Mouse (Mus musculus) embryo, embryonic 10.5 days (tissue): ENCODE data around the gene Ptpn5.

Experiments used
- DNase-seq: peaks from one replicate; pipeline ENCODE4 v3.0.0-alpha.2; 2015; ENCODE audit warnings: low spot score

Ptpn5 gene

DNA sequence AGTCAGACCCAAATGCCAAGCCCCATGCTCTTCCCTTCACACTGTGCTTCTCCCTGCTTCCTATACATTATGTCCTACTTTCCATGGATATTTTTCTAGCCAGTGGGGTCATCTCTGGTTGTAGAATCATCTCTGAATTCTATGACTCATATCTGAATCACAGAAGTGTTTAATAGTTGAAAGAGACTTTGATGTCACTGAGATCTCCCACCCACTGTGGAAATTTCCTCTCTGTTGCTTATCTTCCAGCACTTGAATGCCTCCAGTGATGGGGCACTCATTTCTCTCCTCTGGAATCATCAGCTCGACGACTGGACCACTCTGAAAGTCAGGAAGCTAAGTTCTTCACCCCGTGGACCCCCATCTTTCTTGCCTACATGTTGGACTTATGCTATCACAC is 22.4 kb downstream of the Ptpn5 start:
- DNase-seq: no peak

- DNase-seq: no peak
Measured at GRCm38 (mm10) chr7:47110511-47110910, 23.0 kb downstream of the Ptpn5 start.

- no peak for DNase-seq
Measured at GRCm38 (mm10) chr7:47108779-47109189, 24.7 kb downstream of the Ptpn5 start.

- no peak for DNase-seq
Measured at GRCm38 (mm10) chr7:47106949-47107348, 26.5 kb downstream of the Ptpn5 start.

DNA sequence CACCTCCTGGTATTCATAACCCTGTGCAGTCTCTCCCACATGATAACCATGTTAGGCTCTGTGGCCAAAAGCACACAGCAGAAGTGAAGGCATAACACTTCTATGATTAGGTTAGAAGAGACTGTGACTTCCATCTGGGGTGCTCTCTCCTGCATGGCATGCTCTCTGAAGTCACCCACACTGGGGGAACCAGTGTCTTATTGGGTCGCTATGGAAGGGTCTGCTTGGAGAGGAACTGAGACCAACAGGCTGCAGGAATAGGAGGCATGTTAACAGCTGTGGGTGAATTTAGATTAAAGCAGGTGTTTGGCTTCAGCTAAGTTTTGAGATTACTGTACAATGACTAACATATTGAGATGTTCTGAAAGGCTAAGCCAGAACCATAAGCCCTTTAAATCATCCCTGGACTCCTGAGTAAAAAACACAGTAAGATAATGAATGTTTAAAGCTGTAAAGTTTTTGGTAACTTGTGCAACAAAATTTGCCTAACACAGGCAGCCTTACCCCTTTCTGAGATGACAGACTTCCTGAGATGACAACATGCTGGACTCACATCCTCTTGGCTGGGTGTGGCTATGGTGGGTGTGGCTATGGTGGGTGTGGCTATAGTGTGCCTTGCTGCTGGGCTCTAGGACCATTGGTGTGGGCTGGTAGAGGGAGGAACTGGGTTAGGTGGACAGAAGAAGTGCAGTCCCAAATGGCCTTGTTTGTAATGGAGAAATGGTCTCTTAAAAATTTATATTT is 29.6 kb downstream of the Ptpn5 start:
- DNase-seq: no peak

- DNase-seq: no peak
Measured at GRCm38 (mm10) chr7:47102970-47103369, 30.5 kb downstream of the Ptpn5 start.

- no peak for DNase-seq
Measured at GRCm38 (mm10) chr7:47100615-47101014, 32.9 kb downstream of the Ptpn5 start.

DNA sequence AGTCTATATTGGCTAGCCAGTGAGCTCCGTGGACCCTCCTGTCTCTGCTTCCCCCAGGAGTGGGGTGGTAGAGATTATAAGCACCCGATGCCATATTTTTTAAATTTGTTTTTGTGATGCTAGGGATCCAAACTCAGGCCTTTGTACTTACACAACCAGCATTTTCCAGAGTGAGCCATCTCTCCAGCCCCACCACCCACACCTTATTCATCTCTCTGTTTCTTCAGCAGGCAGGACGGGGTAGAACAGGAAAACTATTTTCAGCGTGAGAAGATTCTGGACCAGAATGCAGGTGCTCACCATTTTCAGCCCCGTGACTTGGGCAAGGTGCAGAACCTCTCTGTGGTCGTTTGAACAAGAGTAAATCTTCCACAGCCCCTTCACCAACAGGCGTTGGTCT is 34.2 kb downstream of the Ptpn5 start:
- DNase-seq: no peak

DNA sequence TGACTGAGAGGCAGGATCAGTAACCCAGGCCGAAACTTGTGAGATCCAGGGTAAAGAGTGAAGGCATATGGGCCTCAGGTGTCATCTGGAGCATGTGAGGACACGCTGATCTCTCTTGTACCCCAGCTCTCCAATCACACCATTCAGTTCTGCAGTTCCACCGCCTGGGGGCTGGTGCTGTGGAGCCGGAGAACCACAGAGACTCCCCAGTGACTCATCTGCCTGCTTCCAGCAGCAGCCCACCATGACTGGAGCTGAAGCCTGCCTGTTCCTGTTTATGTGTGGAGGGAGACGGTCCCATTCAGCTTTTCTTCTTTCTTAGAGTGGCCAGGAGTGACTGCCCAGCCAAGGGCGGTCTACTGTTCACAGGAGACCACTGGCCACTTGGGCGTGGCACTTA is 35.4 kb downstream of the Ptpn5 start:
- no peak for DNase-seq

DNA sequence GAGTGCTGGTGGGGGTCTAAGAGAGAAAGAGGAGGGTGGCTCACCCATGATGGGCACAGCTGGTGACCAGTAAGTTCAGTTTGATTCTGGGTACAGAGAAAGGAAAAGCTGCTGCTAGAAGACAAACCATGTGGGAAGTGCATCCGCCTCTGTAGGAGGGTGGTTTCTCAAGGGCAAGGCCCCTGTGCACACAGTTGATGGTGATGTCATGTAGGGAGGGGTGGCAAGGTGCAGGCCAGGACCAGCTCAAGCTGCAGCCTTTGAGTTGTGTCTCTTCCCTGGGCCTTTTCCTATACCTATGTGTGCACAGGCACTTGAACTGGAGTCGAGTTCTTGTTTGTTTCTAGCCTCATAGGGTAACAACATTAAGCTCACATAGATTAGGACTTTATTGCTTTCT is 38.5 kb downstream of the Ptpn5 start:
- no peak for DNase-seq

- no peak for DNase-seq
Measured at GRCm38 (mm10) chr7:47093935-47094334, 39.5 kb downstream of the Ptpn5 start.

DNA sequence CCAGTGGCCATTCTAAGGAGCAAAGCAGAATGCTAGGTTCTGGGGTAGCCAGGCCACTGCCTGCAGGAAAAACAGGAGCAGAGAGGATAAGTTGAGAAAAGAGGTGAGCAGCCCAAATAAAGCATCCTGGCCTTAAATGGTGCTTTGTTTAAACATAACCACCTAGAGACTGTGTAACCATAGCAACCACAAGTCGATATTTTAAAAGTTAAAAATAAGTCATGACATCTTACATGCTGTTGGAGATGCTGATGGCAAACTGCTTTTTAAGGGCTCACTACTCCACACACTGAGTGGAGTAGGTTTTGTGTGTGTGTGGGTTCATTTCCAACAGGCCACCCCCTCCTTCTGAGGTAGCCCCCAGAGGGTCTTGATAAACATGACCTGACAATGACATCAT is 48.4 kb downstream of the Ptpn5 start:
- DNase-seq: no peak

- DNase-seq: peak; percentile 73
Measured at GRCm38 (mm10) chr7:47081277-47081676, 52.2 kb downstream of the Ptpn5 start.

- no peak for DNase-seq
Measured at GRCm38 (mm10) chr7:47080868-47081267, 52.6 kb downstream of the Ptpn5 start.

DNA sequence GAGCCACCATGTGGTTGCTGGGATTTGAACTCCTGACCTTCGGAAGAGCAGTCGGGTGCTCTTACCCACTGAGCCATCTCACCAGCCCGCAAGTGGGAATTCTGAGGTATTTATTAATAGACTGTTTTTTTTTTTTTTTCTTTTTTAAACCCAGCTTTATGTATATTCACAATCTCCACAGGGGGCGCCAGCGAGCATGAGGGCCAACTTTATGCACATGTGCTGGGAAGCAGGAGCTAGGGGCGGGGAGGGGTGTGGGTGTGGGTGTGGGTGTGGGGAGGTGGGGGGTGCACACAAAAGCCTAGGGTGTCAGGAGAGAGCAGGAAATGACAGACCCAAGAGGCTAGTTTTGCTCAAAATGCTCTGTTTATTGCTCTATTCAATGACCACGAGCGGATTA is 56.0 kb downstream of the Ptpn5 start:
- DNase-seq: peak; percentile 47

GRCm38 (mm10) chr7:47076729-47077128 is 56.8 kb downstream of the Ptpn5 start:
- no peak for DNase-seq

GRCm38 (mm10) chr7:47076193-47076592 is 57.3 kb downstream of the Ptpn5 start:
- no peak for DNase-seq

DNA sequence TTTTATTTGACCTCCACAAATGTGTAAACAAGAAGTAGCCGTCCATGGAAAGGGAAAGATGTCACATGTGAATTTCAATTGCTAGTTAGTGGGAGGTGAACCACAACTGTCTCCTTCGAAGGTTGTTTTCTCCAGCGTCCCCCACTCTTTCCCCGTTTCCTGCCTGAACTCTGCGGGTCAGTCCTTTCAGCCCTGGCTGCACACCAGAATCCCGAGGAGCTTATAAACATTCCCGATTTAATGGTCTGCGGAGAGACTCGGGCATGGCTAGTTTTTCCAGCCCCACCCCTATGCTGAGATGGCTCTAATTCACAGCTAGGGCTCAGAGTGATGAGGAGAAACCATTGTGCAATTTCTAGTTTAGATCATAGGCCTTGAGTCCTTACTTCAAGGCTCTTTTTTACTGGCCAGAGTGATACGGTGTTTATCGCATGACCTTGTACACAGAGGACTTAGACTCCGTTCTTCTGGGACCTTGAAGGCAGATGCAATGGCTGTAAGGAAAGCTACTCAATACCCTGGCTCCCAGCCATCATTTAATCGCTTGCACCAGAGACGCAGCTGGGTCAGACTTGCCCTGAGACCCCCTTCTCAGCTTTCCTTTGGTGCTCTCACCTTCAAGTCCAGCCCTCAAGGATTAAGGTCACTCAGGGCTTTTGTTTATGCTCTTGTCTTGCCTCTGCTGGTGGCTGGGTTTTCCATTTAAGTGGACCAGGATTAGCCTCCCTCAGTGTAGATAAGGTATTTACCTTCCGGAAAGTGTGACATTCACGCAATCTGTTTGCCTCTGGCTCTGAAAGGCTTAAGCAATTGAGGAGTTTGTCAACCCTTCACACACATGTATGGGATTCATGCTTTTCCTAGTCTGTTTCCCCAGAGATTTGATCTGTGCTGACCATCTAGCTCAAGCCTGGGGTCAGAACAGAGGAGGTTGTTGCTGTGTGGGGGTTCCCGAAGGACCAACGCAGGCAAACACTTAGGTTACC is 59.7 kb downstream of the Ptpn5 start:
- DNase-seq: peak; percentile 4

GRCm38 (mm10) chr7:47072551-47072950 is 60.9 kb downstream of the Ptpn5 start:
- DNase-seq: peak; percentile 20

GRCm38 (mm10) chr7:47067879-47068278 is 65.6 kb downstream of the Ptpn5 start:
- peak; percentile 22 for DNase-seq

GRCm38 (mm10) chr7:47066942-47067341 is 66.5 kb downstream of the Ptpn5 start:
- no peak for DNase-seq

DNA sequence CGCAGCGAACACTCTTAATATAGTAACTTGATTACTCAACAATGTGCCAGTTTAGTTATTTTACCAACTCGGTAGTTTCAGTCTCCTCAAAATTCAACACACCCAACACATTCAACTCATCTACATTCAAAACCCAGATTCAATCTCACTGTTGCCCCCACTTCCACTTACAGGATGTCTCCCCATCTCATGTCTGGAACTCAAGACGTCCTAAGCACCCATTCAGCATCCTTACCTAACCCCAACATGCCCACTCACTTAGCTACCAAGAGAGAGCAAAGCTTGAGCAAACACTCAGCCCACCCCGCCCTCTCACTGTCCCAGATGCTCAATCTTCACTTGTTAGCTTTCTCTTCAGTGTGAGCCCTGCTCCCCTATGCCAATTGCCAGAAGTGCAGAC is 71.9 kb downstream of the Ptpn5 start:
- DNase-seq: no peak

GRCm38 (mm10) chr7:47059339-47059738 is 74.1 kb downstream of the Ptpn5 start:
- no peak for DNase-seq
